Mouse (Mus musculus) CH12F3 (cell line): ENCODE results near the gene Pabpc4.

Experiments used
- in situ Hi-C: fragments of 300-500 bp; cut with MboI; formaldehyde crosslinking; loops from 2 replicates; pipeline ENCODE4 v1.14.3; 2020; ENCODE audit warnings: low sequenced_read_pairs

The Pabpc4 gene

DNA sequence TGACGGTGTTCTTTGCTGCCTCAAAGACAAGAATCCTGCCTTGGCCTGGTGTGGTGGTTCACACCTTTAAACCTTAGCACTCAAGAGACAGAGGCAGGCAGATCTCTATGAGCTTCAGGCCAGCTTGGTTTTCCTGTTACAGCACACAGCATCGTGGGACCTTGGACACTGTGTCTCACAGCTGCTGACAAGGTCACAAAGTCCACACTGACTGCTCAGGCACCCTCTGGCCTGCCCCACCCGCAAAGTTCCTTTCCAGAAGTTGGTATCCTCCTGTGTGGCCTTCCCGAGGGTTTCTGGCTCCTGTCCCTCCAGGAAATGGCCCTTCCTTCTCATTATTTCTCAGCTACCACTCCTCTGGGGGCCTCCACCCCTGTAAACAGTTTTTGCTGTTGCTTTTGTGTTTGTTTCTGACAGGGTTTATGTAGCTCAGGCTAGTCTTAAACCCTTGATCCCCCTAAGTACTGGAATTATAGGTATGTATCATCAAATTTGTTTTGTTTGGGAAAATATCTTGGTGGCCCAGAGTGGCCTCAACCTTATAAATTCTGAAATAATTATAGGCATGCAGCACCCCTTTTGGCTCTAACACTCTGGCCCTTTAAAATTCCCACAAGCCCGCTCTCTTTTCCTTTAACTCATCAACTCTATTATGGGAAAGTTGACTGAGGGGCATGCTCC, at the start of gene Pabpc4:
TSS of gene Pabpc4 (plus strand) at position 631 of the 681 bp plus-strand sequence.
- in situ Hi-C loops: no loop called here

DNA sequence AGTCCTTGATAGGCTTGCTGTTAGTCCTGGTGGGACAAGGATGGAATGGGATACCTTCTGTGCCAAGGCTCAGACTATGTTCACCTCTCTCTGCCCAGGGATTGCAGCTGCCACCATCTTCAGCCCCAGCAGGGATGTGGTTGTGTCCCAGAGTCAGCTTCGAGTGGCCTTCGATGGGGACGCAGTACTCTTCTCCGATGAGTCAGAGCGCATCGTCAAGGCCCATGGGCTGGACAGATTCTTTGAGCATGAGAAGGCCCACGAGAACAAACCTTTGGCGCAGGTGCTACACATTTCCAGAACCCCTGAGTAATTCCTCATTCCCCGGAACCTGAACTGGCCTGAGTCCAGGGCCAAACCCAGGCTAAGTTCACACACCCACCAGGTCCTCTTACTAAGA, 48.2 kb upstream of the Pabpc4 start:
- in situ Hi-C loops: no loop called here

- in situ Hi-C loops: no loop called here
Observed at GRCm38 (mm10) chr4:123215367-123215766, 46.8 kb upstream of the Pabpc4 start.

DNA sequence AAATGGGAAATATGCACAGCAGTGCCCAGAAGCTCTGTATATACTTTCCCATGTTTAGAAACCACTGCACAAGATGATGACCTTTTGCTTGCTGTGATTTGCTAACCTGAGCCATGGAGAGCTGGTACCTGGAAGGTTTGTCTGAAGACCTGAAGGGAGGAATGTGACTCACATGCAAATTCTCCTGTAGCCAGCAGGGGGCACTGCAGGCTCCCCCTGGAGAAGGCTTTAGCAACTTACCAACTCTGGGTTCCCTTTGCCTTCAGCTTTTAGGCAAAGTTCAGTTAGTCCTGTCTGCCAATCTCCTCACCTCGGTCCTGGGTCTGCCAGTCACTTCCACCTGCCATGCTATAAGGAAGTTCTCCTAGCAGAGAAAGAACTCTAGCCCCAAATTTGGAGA, 45.4 kb upstream of the Pabpc4 start:
- in situ Hi-C loops: no loop called here

DNA sequence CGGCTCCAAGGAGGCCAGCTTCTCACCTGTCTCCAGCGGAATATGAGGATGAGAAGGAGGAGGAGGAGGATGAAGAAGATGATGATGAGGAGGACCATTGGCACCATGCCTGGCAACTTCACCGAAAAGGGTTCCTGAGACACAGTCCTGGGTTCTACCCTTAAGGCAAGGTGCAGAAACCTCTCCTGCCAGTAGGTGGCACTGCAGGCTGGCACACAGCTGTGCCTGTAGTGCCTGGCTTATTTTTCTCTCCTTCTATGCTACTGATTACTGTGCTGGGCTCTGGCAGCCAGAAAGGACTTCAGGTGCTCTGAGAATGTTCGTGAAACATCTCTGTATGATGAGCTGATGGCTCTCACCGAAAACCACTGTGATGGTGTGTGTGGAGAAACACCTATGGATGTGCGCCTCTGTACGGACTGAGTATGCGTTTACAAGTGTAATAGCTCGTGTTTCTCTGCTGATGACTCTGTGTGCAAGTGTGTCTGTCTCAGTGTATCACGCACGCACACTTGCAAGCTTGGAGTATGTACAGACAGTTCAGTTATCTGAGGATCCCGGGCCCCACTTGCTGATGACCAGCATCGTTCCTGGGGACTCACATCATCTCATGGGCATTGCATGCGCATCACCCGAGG, 42.3 kb upstream of the Pabpc4 start:
- in situ Hi-C loops: loop anchor here (5.0 kb wide), 1 partner anchor 37 kb away; no protein-coding TSS in a partner anchor

DNA sequence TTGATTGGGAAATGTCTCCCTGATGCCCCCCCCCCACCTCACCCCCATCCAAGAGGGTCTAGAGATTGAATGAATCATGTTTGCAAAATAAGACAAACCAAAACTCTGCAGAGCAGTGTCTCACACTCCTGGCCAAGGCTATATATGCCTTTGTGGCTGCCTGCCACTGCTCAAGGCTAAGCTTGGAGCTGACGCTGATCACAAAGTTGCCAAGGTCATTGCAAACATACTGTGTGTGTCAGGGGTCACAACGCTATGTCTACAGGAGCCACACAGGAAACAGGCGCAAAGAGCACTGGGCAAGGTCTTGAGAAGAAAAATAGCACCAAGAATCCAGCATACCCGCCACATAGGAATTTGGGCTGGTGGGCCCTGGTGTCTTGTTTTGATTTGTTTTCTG, 41.5 kb upstream of the Pabpc4 start:
- in situ Hi-C loops: loop anchor here (5.0 kb wide), 1 partner anchor 37 kb away; no protein-coding TSS in a partner anchor

- in situ Hi-C loops: loop anchor here (5.0 kb wide), 1 partner anchor 34 kb away; no protein-coding TSS in a partner anchor
Observed at GRCm38 (mm10) chr4:123223309-123223708, 38.8 kb upstream of the Pabpc4 start.

DNA sequence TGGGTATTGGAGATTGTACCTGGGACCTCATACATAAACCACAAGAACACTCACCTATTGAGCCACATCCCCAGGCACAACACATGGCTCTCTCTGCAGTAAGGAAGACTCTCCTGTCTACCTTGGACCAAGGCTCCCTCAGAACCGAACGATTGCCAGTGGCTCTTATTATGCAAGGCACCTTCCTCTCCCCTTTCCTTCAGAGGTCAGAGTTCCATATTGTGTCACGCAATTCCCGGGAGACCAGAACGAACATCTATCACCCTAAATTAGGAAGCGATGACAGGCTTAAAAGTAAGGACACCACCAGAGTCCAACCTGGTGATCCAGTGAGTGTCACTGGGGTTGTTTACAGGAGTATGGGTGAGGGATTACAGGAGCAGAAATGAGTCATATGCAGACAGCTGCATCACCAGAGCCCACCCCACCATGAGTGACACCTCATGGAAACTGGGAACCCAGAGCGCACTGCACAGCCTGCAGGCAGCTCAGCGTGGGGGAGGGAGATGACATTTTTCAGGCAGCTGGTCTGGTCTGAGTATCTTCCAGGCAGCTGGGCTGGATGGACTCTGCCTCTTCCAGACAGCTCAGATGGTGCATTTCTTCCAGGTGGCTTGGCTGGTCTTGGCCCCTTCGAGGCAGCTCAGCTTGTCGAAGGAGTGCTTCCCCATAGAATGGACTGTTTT, 36.3 kb upstream of the Pabpc4 start:
- in situ Hi-C loops: no loop called here

DNA sequence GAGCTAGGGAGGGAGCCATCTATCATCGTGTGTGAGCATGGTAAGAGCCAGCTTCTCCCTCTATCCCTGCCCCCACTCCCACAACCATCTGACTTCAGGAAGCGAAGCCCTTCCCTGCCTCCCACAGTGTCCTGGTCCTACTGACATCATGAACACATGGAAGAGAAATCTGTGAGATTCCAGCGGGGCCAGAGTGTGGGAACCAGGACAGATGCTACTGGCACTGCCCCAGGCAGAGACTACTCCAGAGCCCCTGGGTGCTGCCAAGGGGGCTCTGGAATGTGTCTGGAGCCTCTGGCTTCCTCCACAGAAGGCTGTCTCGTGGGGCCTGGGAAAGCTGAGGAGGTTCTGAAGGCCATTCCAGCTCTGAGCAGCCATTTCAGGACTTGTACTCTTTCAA, 34.4 kb upstream of the Pabpc4 start:
- in situ Hi-C loops: no loop called here

- in situ Hi-C loops: no loop called here
Observed at GRCm38 (mm10) chr4:123228270-123228669, 33.9 kb upstream of the Pabpc4 start.

DNA sequence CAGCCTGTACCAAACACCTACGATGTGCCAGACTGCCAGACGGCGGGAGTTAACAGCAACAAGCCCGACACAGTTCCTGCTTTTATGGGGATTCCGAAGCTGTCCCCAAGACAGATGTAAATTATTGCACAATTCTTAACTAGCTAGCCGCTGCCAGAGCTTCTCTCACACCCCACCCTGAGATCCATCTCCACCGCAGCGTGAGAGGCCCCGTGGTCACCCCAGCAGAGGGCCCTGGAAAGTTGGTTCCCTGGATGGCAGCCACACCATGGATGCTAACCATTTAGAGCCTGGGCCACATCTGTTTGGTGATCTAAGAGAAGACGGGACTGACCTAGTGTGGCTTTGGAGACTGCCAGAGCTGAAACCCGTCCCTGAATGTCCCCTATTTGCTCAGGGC, 33.0 kb upstream of the Pabpc4 start:
- in situ Hi-C loops: no loop called here

- in situ Hi-C loops: no loop called here
Observed at GRCm38 (mm10) chr4:123232841-123233240, 29.3 kb upstream of the Pabpc4 start.

DNA sequence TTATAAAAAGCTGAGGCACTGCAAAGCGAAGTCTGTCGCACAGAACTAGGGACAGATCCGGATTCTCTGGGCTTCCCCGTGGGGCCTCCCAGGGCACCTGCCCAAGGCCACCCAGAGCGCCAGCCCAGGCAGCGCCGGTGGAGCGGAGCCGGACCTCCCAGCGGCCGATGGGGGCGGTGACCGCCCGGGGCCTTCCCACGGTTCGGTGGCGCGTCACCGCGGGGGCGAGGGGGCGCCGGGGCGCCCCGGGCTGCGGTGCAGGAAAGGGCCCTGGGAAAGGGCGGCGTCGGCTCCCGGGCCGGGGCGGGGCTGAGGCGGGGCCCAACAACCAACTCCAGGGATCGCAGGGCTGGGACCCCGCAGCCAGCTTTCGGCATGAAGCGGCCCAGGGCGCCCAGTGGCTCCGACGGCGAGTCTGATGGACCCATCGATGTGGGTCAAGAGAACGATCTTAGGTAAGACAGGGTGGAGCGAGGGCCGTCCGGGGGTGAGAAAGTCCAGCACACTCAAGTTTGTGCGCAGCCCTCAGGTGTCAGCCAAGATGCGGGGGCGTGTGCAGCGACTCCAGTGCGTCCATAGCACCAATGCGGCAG, 28.6 kb upstream of the Pabpc4 start, which contains the start of gene Heyl:
TSS of gene Heyl (plus strand) at position 65 of the 593 bp plus-strand sequence.
- in situ Hi-C loops: no loop called here

GRCm38 (mm10) chr4:123235835-123236430, 26.2 kb upstream of the Pabpc4 start:
- in situ Hi-C loops: no loop called here

DNA sequence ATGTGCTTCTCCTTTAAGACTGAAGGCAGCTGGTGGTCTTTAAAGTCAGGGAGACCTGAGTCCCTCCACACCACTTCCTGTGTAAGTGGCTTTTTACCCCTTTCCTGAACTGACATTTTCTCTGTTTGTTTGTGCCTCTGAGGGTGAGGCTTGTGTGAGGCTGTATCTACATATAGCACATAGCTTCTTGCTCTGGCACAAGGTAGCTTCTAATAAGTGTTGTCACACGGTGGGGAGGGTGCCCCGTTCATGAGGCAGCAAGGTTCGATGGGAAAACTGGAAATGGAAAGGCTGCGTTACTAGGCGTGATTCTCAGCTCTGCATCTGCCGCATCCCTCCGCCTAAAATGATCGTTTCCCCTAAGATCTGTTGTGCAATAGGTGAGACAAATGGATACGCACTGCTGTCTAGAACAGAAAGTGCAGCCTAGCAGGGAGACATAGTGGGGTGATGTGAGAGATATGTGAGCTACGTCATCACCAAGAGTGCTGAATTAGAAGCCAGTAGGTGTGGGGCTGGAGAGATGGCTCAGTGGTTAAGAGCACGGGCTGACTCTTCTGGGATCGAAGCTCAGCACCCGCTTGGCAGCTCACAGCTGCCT, 25.6 kb upstream of the Pabpc4 start:
- in situ Hi-C loops: no loop called here

DNA sequence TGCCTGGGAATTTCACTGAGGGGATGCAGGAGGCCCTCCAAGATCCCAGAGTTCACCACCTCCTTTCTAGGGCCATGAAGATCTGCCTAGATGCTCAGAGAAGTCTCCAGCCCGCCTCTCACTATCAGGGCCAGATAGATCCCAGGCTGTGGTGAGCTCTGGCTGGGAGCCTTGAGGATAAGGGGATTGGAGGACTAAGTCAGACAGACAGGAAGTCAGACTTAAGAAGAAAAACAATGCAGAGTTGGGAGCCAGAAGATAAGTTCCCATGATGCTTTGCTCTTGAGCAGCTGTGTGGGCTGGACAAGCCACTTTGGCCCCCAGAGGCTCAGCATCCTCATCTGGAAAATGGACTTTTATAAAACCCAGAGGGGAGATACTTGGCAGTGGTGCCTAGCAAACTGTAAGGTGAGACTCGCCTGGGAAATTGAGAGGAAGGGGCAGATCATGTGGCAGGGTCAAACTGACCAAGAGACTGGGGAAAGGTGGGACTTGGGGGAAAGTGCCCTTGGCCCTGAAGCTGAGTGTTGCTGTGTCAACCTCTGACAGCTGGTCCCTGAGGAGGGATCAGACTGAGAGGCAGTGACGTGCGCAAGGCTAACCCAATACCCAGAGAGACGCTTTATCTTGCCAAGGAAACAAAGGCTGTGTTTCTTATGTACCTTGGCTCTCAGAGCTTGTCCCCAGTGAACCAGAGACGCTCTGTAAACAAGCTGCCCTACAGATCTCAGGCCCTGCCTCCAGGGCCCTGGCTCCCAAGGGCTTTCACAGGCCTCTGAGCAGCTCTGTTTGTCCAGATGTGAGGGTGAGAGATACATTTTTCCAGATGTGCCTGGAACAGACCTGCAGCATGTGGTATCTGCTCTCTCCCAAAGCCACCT, 24.5 kb upstream of the Pabpc4 start:
- in situ Hi-C loops: no loop called here

DNA sequence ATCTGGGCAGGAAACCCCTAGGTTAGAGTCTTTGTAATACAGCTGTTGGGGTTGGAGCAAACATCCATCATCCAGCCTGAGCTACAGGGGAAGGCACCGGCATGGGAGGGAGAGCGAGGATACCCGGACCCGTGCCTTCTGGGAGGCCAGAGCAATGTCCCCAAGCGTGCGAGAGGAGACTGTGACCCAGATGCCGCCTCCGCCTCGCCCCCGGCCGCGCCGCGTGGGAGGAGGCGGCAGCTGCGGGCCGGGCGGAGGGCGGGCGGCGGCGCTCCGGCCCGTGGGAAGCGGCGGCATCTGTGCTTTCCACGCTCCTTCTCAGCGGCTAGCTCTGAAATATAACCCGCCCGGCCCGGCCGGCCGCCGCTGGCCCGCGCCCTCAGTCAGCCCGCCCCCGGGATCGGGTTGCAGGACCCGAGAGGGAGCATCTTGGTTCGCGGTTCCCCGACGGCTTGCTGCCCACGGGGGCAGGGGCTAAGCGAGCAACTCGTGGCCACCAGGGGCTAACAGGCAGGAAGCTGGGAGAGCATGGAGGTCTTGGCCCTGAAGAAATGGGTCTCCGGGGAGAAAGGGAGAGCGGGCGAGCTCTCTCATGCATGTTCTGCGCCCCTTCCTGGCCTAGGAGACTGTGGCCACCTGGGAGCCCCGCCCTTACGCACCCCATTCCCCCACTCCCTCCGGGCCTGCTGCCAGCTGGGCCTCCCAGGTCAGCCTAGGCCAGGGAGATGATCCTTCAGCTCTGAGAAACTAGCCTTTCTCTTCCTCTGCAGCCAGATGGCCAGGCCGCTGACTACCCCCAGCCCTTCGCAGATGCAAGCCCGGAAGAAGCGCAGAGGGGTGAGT, 22.6 kb upstream of the Pabpc4 start:
- in situ Hi-C loops: no loop called here

GRCm38 (mm10) chr4:123246221-123246620, 15.9 kb upstream of the Pabpc4 start:
- in situ Hi-C loops: no loop called here

DNA sequence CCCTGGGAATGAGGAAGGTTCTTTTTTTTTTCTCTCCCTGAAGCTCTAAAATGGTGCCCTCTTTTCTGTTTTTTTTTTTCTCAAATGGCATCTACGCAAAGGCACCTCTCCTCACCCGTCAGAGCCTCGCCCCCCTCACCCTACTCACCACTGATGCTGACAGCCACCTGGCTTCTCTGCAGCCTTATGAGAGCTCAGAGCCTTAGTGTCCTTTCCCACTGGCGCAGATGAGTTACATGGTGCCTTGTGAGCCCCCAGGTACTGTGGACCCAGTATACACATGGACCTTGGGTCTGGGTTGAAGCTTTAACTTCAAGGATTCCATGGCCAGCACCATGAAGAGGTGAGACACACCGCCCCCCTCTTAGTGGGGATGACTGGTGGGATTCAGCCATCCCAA, 15.5 kb upstream of the Pabpc4 start:
- in situ Hi-C loops: no loop called here
